Mouse (Mus musculus): Measurements from ENCODE around the gene Slc6a16. TPM values are rescaled to one million over a fixed set of nuclear protein-coding genes. Genes with fewer than 3 reads are reported as not detected.

The Slc6a16 gene
- polyA plus RNA-seq, 1 experiment from 2014 or later = not detected

DNA sequence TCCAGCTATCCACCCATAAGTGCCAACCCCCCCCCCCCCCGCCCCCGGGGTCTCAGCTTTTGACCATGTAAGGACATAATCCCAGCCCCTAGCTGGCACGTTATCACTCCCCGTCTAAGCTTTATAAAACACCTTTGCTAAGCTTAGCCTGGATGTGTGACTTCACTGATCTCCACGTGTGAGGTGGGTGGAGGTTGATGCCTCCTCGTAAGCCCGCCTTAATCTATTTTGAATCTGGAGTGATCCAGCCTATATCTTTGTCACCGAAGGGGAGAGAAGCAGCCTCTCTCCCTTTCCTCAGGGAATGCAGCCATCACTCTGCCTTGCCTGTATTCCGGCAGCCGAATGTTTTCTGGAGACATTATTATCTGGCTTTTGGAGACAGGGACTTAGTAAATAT lies 38.2 kb upstream of the Slc6a16 start:
- Histone ChIP-seq H3K27ac (ENCODE audit: low read depth, low read length) (no peak overlapping the region), H3K4me2 (replicated peaks; ENCODE audit: low read depth) (no peak overlapping the region), H3K4me1 (replicated peaks; ENCODE audit: control insufficient read depth, insufficient read depth, low read length) (no peaks in the 10 kb centered on the region), H3K27me3 (replicated peaks; ENCODE audit: control insufficient read depth, insufficient read depth, low read length) (peaks cover 8% of the 10 kb centered on the region; the same call in 1 of the 2 replicates), H3K4me3 (ENCODE audit: low read depth, low read length) (no peak overlapping the region), H3K9ac (ENCODE audit: low read depth, low read length) (no peak overlapping the region), H3K36me3 (ENCODE audit: control insufficient read depth, insufficient read depth) (no peaks in the 10 kb centered on the region), H3K9me3 (ENCODE audit: control insufficient read depth) (no peaks in the 10 kb centered on the region)
- WGBS = 41% methylated on average over 10 of the region's 10 CpGs
- TF ChIP-seq CTCF (IDR thresholded peaks at IDR 0.05; ENCODE audit: low read depth) = no peak
- no peak for ATAC-seq

DNA sequence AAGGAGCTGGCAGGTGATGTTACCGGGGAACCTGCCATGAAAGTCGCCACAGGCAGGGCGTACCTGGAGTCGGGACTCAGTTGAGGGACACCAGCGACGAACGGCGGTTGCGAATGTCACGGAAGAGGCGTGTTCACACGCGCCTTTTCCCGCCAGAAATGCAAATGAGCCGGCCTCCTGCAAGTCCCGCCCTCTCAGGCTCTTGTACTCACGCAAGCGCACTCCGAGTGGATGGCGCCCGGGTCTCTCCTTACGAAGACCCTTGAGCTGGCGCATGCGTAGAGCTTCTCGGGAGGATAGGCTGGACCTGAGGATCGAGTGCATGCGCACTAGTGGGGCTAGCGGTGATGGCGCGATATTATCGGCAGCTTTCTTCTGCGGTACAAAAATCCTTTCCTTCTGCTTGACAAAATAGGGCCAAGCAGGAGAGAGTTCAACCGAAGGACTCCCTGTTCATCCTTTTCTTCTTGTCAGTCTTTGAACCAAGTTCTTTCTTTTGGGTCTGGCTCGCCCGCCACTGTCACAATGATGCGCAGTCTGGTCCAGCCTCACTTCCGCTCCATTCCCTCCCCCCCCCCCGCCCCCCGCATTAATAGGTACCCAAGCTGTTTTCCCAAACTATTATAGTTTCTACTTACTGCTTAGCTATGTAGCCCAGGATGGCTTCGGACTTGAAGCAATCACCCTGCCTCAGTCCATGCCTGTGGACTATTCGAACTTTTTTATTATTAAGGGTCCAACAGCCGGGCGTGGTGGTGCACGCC lies 36.3 kb upstream of the Slc6a16 start, which contains the start of gene Ccdc155:
Gene Ccdc155 (minus strand): TSS at position 513 of the 764 bp plus-strand sequence.
- no peak for TF ChIP-seq CTCF (IDR thresholded peaks at IDR 0.05; ENCODE audit: low read depth)
- Histone ChIP-seq H3K27me3 (replicated peaks; ENCODE audit: control insufficient read depth, insufficient read depth, low read length) (0 out of 2 replicates have a peak, but pooled peaks cover 6% of the 10 kb centered on the region), H3K4me2 (replicated peaks; ENCODE audit: low read depth) (peak within 1 kb of the TSS; percentile 64), H3K27ac (ENCODE audit: low read depth, low read length) (no peak within 1 kb of the TSS), H3K4me3 (ENCODE audit: low read depth, low read length) (peak within 1 kb of the TSS; percentile 39), H3K9me3 (ENCODE audit: control insufficient read depth) (no peaks in the 10 kb centered on the region), H3K4me1 (replicated peaks; ENCODE audit: control insufficient read depth, insufficient read depth, low read length) (no peaks in the 10 kb centered on the region), H3K36me3 (ENCODE audit: control insufficient read depth, insufficient read depth) (no peaks in the 10 kb centered on the region), H3K9ac (ENCODE audit: low read depth, low read length) (no peak within 1 kb of the TSS)
- ATAC-seq = peak; percentile 73
- WGBS = 7% methylated on average over 44 of the region's 44 CpGs

DNA sequence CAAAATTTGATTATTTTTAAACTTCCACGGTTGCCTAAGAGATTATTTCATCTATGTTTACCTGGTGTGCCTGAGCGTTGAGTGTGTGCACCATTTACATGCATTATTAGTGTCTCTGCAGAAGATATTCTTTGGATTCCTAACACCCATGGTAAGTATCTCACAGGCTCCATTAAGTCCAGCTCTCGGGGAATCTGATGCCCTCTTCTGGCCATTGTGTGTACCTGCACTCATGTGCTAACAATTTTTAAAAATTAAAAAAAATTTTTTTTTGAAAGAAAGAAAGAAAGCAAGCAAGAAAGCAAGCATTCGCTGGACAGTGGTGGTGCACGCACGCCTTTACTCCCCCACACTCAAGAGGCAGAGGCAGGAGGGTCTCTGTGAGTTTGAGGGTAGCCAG lies 32.6 kb upstream of the Slc6a16 start:
- Histone ChIP-seq H3K27me3 (replicated peaks; ENCODE audit: control insufficient read depth, insufficient read depth, low read length) (peaks cover 31% of the 10 kb centered on the region), H3K9me3 (ENCODE audit: control insufficient read depth) (no peaks in the 10 kb centered on the region), H3K4me3 (ENCODE audit: low read depth, low read length) (no peak overlapping the region), H3K4me2 (replicated peaks; ENCODE audit: low read depth) (no peak overlapping the region), H3K9ac (ENCODE audit: low read depth, low read length) (no peak overlapping the region), H3K36me3 (ENCODE audit: control insufficient read depth, insufficient read depth) (no peaks in the 10 kb centered on the region), H3K4me1 (replicated peaks; ENCODE audit: control insufficient read depth, insufficient read depth, low read length) (peaks cover 9% of the 10 kb centered on the region), H3K27ac (ENCODE audit: low read depth, low read length) (no peak overlapping the region)
- TF ChIP-seq CTCF (IDR thresholded peaks at IDR 0.05; ENCODE audit: low read depth) = peak; percentile 27
- WGBS = 80% methylated on average over 6 of the region's 6 CpGs
- no peak for ATAC-seq

DNA sequence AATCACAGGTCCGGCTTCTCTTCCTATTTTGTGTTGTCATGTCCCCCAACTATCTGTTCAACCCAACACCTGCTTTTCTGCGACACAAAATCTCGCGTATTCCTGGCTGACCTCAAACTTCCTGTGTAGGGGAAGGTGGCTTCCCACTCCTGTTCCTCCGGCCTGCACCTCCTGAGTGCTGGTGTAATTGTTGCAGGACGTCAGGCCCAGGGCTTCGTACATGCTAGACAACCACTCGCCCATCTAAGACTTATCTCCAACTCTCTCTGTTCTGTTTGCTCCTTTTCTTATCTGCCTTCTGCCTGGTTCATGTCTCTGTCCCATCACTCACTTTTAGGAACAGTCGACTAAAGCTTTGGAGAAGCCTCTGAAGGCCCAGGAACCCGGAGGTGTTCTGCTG lies 29.8 kb upstream of the Slc6a16 start:
- Histone ChIP-seq H3K36me3 (ENCODE audit: control insufficient read depth, insufficient read depth) (no peaks in the 10 kb centered on the region), H3K9me3 (ENCODE audit: control insufficient read depth) (no peaks in the 10 kb centered on the region), H3K4me1 (replicated peaks; ENCODE audit: control insufficient read depth, insufficient read depth, low read length) (peaks cover 9% of the 10 kb centered on the region), H3K27ac (ENCODE audit: low read depth, low read length) (no peak overlapping the region), H3K4me2 (replicated peaks; ENCODE audit: low read depth) (no peak overlapping the region), H3K9ac (ENCODE audit: low read depth, low read length) (no peak overlapping the region), H3K27me3 (replicated peaks; ENCODE audit: control insufficient read depth, insufficient read depth, low read length) (peaks cover 27% of the 10 kb centered on the region), H3K4me3 (ENCODE audit: low read depth, low read length) (no peak overlapping the region)
- ATAC-seq = no peak
- TF ChIP-seq CTCF (IDR thresholded peaks at IDR 0.05; ENCODE audit: low read depth) = no peak
- WGBS = 56% methylated on average over 10 of the region's 10 CpGs

DNA sequence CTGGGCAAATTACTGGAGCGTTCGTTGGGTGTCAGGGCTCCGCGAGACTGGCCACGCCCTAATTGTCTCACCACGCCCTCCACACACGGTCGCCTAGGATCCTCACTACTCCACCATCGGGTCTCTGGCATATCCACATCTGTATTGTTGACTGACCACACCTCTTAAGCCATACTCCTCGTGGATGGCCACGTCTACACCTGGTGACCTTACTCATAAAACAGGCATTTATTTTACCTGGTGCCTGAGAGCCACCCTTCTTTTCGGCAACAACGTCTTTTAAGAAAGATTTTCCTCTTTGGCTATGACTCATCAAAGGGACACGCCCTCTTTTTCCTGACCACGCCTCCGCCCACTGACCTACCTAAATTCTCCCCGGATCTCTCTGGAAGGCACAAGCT lies 29.0 kb upstream of the Slc6a16 start, which contains the start of gene Dkkl1:
Gene Dkkl1 (minus strand): TSS at position 297 of the 401 bp plus-strand sequence.
- 2% methylated on average over 17 of the region's 17 CpGs for WGBS
- H3K27ac ChIP-seq (ENCODE audit: low read depth, low read length) = no peak within 1 kb of the TSS
- H3K4me1 ChIP-seq (replicated peaks; ENCODE audit: control insufficient read depth, insufficient read depth, low read length) = peaks cover 9% of the 10 kb centered on the region
- peak within 1 kb of the TSS; percentile 14 for H3K4me3 ChIP-seq (ENCODE audit: low read depth, low read length)
- H3K9me3 ChIP-seq (ENCODE audit: control insufficient read depth) = no peaks in the 10 kb centered on the region
- TF ChIP-seq CTCF (IDR thresholded peaks at IDR 0.05; ENCODE audit: low read depth) = no peak
- H3K36me3 ChIP-seq (ENCODE audit: control insufficient read depth, insufficient read depth) = no peaks in the 10 kb centered on the region
- H3K27me3 ChIP-seq (replicated peaks; ENCODE audit: control insufficient read depth, insufficient read depth, low read length) = peaks cover 27% of the 10 kb centered on the region
- ATAC-seq = 0 out of 2 replicates have a peak, but pooled peaks have one; percentile 34
- H3K4me2 ChIP-seq (replicated peaks; ENCODE audit: low read depth) = peak within 1 kb of the TSS; percentile 24; the same call in 1 of the 2 replicates
- no peak within 1 kb of the TSS for H3K9ac ChIP-seq (ENCODE audit: low read depth, low read length)

DNA sequence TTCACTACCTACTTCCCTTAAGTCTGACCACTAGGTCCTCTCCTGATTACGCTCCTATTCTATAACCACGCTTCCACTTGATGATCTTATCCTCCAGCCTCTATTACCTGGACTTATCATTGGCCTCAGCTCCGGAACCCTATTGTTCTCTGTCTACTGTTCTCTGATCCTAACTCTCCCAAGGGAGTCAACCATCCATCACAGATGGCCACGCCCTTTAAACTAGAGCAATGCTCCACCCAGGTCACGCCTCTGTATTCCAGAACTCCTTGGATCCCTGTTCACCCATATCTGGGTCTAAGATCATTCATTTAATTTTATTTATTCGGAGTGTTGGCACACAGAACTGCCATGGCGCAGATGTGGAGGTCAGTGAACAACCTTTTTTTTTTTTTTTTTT lies 28.5 kb upstream of the Slc6a16 start:
- no peaks in the 10 kb centered on the region for H3K9me3 ChIP-seq (ENCODE audit: control insufficient read depth)
- no peak for ATAC-seq
- no peak overlapping the region for H3K27ac ChIP-seq (ENCODE audit: low read depth, low read length)
- no peak for TF ChIP-seq CTCF (IDR thresholded peaks at IDR 0.05; ENCODE audit: low read depth)
- no peak overlapping the region for H3K4me3 ChIP-seq (ENCODE audit: low read depth, low read length)
- H3K27me3 ChIP-seq (replicated peaks; ENCODE audit: control insufficient read depth, insufficient read depth, low read length) = peaks cover 27% of the 10 kb centered on the region
- H3K36me3 ChIP-seq (ENCODE audit: control insufficient read depth, insufficient read depth) = no peaks in the 10 kb centered on the region
- peaks cover 9% of the 10 kb centered on the region for H3K4me1 ChIP-seq (replicated peaks; ENCODE audit: control insufficient read depth, insufficient read depth, low read length)
- WGBS = 69% methylated on average over 7 of the region's 7 CpGs
- no peak overlapping the region for H3K9ac ChIP-seq (ENCODE audit: low read depth, low read length)
- H3K4me2 ChIP-seq (replicated peaks; ENCODE audit: low read depth) = no peak overlapping the region

Measured in intestine, postnatal 0 days (tissue).